Mouse (Mus musculus): ENCODE results near the gene Polr2i. TPM values are rescaled to one million over a fixed set of nuclear protein-coding genes. Genes with fewer than 3 reads are reported as not detected.
"Not testable (repeated sequence)": the region's sequence is repeated elsewhere in the genome, so short reads cannot be mapped to it uniquely, and the experiment has no call there.

Gene Polr2i
- polyA plus RNA-seq (2014; fragmentation: Nextera tagmentation; extraction: Ambion mirVana): 126 and 145 TPM in 2 replicates

DNA sequence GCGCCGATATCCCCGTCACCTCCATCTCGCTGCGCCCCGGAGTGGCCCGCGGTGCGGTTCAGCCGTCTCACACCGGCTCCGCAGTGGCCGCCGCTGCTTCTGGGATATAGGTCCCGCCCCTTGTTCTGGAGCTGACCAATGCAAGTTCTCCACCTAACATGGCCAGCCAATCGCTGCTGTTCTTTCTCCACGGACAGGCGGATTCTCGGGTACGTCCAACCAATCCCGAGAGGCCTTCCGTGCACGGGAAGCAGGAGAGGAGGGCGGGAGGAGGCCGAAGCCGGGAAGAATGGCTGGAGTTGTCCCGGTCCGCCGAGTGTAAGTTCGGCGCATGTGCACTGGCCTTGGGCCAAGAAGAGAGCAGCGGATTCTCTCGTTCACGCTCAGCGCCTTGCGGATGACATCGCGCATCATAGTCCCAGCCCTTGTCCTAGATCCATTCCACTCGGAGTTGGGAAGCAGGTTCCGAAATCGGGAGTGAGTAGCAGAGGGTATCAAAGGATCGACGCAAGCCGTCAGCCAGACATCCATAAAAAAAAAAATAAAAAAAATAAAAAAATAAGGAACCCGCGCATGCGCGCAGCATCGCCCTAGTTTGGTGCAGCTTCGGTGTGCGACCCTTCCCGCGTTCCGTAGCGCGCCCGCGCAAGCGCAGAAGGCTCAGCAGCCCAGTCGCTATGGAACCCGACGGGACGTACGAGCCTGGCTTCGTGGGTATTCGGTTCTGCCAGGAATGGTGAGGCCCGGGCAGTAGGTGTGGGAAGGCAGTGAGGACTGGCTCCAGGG lies at the start of gene Polr2i, which contains the start of gene Tbcb:
Gene Polr2i (plus strand): TSS at position 280 of the 786 bp plus-strand sequence.
Gene Tbcb (minus strand): TSS at position 604 of the 786 bp plus-strand sequence.
- peak; percentile 93 for ATAC-seq (ENCODE audit: insufficient number of reproducible peaks, insufficient read depth, low FRiP score, low read depth)
- H3K4me3 ChIP-seq (ENCODE audit: control insufficient read depth in 1 of 2, insufficient read depth in 1 of 2, low read depth in 1 of 2, low read length in 2 of 2): peak within 1 kb of the TSS; percentile 79 to 86
- H3K36me3 ChIP-seq (ENCODE audit: control insufficient read depth, insufficient read depth, low read length): peaks cover 48% of the 10 kb centered on the region
- no peaks in the 10 kb centered on the region for H3K9me3 ChIP-seq (ENCODE audit: control insufficient read depth, low read length)
- peak within 1 kb of the TSS; percentile 92 for H3K4me2 ChIP-seq (ENCODE audit: low read length)
- under 1% methylated on average over 67 of the region's 67 CpGs for WGBS
- peak within 1 kb of the TSS; percentile 91 to 96 for H3K27ac ChIP-seq (replicated peaks in 1 of 2; ENCODE audit: control insufficient read depth in 1 of 2, insufficient read depth in 1 of 2, low read depth in 2 of 2, low read length in 2 of 2)
- peak within 1 kb of the TSS; percentile 88 for H3K9ac ChIP-seq (ENCODE audit: low read length)
- peaks cover 3 to 10% of the 10 kb centered on the region in 2 experiments; a peak in 3 of 4 replicates for H3K4me1 ChIP-seq (ENCODE audit: control insufficient read depth in 2 of 2, insufficient read depth in 2 of 2, low read length in 2 of 2)
- no peaks in the 10 kb centered on the region for H3K27me3 ChIP-seq (ENCODE audit: control insufficient read depth, insufficient read depth, low read length)

- not testable (repeated sequence) for H3K4me1 ChIP-seq (ENCODE audit: control insufficient read depth in 2 of 2, insufficient read depth in 2 of 2, low read length in 2 of 2); H3K9ac ChIP-seq (ENCODE audit: low read length); H3K27ac ChIP-seq (replicated peaks in 1 of 2; ENCODE audit: control insufficient read depth in 1 of 2, insufficient read depth in 1 of 2, low read depth in 2 of 2, low read length in 2 of 2); H3K4me3 ChIP-seq (ENCODE audit: control insufficient read depth in 1 of 2, insufficient read depth in 1 of 2, low read depth in 1 of 2, low read length in 2 of 2); H3K27me3 ChIP-seq (ENCODE audit: control insufficient read depth, insufficient read depth, low read length); ATAC-seq (ENCODE audit: insufficient number of reproducible peaks, insufficient read depth, low FRiP score, low read depth); H3K9me3 ChIP-seq (ENCODE audit: control insufficient read depth, low read length)
- H3K36me3 ChIP-seq (ENCODE audit: control insufficient read depth, insufficient read depth, low read length): peaks cover 40% of the 10 kb centered on the region
- peak overlapping the region; percentile 63; the same call in 1 of the 2 replicates for H3K4me2 ChIP-seq (ENCODE audit: low read length)
- 67% methylated on average over 6 of the region's 7 CpGs for WGBS
These were observed 48.6 kb upstream of the Polr2i start for GRCm38 (mm10) chr7:30183189-30183588.

GRCm38 (mm10) chr7:30183879-30184289 lies 47.9 kb upstream of the Polr2i start, which contains the start of gene Cox7a1:
Cox7a1 (plus strand) TSS chr7:30184144.
- 1% methylated on average over 11 of the region's 11 CpGs for WGBS
- Histone ChIP-seq H3K27me3 (ENCODE audit: control insufficient read depth, insufficient read depth, low read length) (no peaks in the 10 kb centered on the region), H3K4me3 (ENCODE audit: control insufficient read depth in 1 of 2, insufficient read depth in 1 of 2, low read depth in 1 of 2, low read length in 2 of 2) (peak within 1 kb of the TSS; percentile 44 to 62), H3K9me3 (ENCODE audit: control insufficient read depth, low read length) (no peaks in the 10 kb centered on the region), H3K27ac (replicated peaks in 1 of 2; ENCODE audit: control insufficient read depth in 1 of 2, insufficient read depth in 1 of 2, low read depth in 2 of 2, low read length in 2 of 2) (peak within 1 kb of the TSS; percentile 58 to 61; a peak in 3 of 4 replicates), H3K4me1 (ENCODE audit: control insufficient read depth in 2 of 2, insufficient read depth in 2 of 2, low read length in 2 of 2) (peaks cover 4 to 9% of the 10 kb centered on the region in 2 experiments), H3K9ac (ENCODE audit: low read length) (peak within 1 kb of the TSS; percentile 74), H3K4me2 (ENCODE audit: low read length) (peak within 1 kb of the TSS; percentile 63), H3K36me3 (ENCODE audit: control insufficient read depth, insufficient read depth, low read length) (peaks cover 40% of the 10 kb centered on the region)
- peak; percentile 79 for ATAC-seq (ENCODE audit: insufficient number of reproducible peaks, insufficient read depth, low FRiP score, low read depth)

DNA sequence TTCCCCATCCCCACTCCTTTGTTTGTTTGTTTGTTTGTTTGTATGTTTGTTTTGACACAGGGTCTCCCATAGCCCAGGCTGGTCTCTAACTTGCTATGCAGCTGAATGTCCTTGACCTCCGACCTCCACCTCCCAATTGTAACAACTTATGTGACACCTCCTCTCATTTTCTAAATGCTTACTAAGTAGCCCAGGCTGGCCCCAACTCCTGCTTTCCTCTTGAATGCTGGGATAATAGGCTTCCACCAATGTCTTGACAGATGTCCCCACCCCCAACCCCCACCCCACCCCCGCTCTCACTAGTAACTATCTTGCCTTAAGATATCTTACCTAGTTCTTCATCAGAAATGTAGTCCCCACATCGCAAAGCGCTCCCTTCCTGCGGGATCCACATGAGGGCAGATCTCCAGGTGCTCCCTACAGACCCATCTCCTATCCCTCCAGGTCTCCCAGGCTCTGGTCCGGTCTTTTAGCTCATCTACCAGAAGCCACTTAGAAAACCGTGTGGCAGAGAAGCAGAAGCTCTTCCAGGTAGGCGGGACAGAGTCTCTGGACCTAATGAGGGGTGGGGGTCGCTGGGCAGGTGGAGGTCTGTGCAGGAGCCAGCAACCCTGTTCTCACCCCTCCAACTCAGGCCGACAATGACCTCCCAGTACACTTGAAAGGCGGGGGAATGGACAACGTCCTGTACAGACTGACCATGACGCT lies 47.0 kb upstream of the Polr2i start:
- no peak for ATAC-seq (ENCODE audit: insufficient number of reproducible peaks, insufficient read depth, low FRiP score, low read depth)
- H3K9me3 ChIP-seq (ENCODE audit: control insufficient read depth, low read length): no peaks in the 10 kb centered on the region
- H3K4me3 ChIP-seq (ENCODE audit: control insufficient read depth in 1 of 2, insufficient read depth in 1 of 2, low read depth in 1 of 2, low read length in 2 of 2): peak overlapping the region; percentile 44 to 62
- H3K36me3 ChIP-seq (ENCODE audit: control insufficient read depth, insufficient read depth, low read length): peaks cover 47% of the 10 kb centered on the region
- H3K9ac ChIP-seq (ENCODE audit: low read length): peak overlapping the region; percentile 74
- peak overlapping the region; percentile 58 to 61; a peak in 2 of 4 replicates for H3K27ac ChIP-seq (replicated peaks in 1 of 2; ENCODE audit: control insufficient read depth in 1 of 2, insufficient read depth in 1 of 2, low read depth in 2 of 2, low read length in 2 of 2)
- H3K27me3 ChIP-seq (ENCODE audit: control insufficient read depth, insufficient read depth, low read length): no peaks in the 10 kb centered on the region
- WGBS: 57% methylated on average over 13 of the region's 13 CpGs
- peaks cover 4 to 9% of the 10 kb centered on the region in 2 experiments for H3K4me1 ChIP-seq (ENCODE audit: control insufficient read depth in 2 of 2, insufficient read depth in 2 of 2, low read length in 2 of 2)
- H3K4me2 ChIP-seq (ENCODE audit: low read length): peak overlapping the region; percentile 63

DNA sequence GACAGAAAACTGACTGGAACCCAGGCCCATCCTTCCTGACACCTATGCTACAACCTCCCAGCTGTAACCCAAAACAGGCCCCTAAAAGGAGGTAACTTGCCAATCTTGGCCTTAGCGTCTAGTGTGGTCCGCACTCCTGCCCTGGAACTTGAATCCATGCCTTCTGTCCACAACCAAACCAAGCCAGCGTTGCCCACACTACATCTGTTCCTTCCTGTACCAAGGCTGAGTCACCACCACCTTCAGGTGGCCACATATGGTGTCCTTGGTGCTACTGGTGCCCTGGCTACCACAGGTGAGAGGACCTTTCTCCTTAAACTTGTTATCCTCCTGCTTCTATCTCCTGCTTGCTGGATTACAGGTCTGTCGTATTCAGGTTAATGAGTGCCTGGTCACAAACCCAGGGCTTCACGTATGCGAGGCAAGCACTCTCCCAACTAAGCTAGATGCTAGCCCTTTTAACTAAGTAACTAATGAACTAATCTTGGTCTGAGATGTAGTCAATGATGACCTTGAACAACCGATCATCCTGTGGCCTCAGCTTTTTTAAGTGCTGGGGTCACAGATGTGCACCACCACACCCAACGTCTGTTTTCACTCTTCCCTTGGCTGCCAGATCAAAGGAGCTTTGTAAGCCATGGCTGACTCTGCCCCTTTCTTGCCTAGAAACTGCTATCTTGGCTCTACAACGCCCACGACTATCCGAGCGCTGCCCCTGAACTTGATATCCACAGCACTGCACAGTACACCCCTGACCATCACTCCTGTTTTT lies 43.2 kb upstream of the Polr2i start:
- Histone ChIP-seq H3K9me3 (ENCODE audit: control insufficient read depth, low read length) (no peaks in the 10 kb centered on the region), H3K4me1 (ENCODE audit: control insufficient read depth in 2 of 2, insufficient read depth in 2 of 2, low read length in 2 of 2) (peaks cover 10 to 18% of the 10 kb centered on the region in 2 experiments), H3K27me3 (ENCODE audit: control insufficient read depth, insufficient read depth, low read length) (no peaks in the 10 kb centered on the region), H3K4me2 (ENCODE audit: low read length) (no peak overlapping the region), H3K36me3 (ENCODE audit: control insufficient read depth, insufficient read depth, low read length) (peaks cover 77% of the 10 kb centered on the region), H3K9ac (ENCODE audit: low read length) (no peak overlapping the region), H3K27ac (replicated peaks in 1 of 2; ENCODE audit: control insufficient read depth in 1 of 2, insufficient read depth in 1 of 2, low read depth in 2 of 2, low read length in 2 of 2) (no peak overlapping the region), H3K4me3 (ENCODE audit: control insufficient read depth in 1 of 2, insufficient read depth in 1 of 2, low read depth in 1 of 2, low read length in 2 of 2) (no peak overlapping the region)
- 69% methylated on average over 12 of the region's 12 CpGs for WGBS
- no peak for ATAC-seq (ENCODE audit: insufficient number of reproducible peaks, insufficient read depth, low FRiP score, low read depth)

GRCm38 (mm10) chr7:30189116-30189491 lies 42.6 kb upstream of the Polr2i start:
- Histone ChIP-seq H3K27ac (replicated peaks in 1 of 2; ENCODE audit: control insufficient read depth in 1 of 2, insufficient read depth in 1 of 2, low read depth in 2 of 2, low read length in 2 of 2) (no peak overlapping the region), H3K36me3 (ENCODE audit: control insufficient read depth, insufficient read depth, low read length) (peaks cover 77% of the 10 kb centered on the region), H3K4me2 (ENCODE audit: low read length) (no peak overlapping the region), H3K9ac (ENCODE audit: low read length) (no peak overlapping the region), H3K4me1 (ENCODE audit: control insufficient read depth in 2 of 2, insufficient read depth in 2 of 2, low read length in 2 of 2) (peaks cover 9 to 19% of the 10 kb centered on the region in 2 experiments), H3K9me3 (ENCODE audit: control insufficient read depth, low read length) (no peaks in the 10 kb centered on the region), H3K27me3 (ENCODE audit: control insufficient read depth, insufficient read depth, low read length) (no peaks in the 10 kb centered on the region), H3K4me3 (ENCODE audit: control insufficient read depth in 1 of 2, insufficient read depth in 1 of 2, low read depth in 1 of 2, low read length in 2 of 2) (no peak overlapping the region)
- no peak for ATAC-seq (ENCODE audit: insufficient number of reproducible peaks, insufficient read depth, low FRiP score, low read depth)
- WGBS: 77% methylated on average over 4 of the region's 4 CpGs

DNA sequence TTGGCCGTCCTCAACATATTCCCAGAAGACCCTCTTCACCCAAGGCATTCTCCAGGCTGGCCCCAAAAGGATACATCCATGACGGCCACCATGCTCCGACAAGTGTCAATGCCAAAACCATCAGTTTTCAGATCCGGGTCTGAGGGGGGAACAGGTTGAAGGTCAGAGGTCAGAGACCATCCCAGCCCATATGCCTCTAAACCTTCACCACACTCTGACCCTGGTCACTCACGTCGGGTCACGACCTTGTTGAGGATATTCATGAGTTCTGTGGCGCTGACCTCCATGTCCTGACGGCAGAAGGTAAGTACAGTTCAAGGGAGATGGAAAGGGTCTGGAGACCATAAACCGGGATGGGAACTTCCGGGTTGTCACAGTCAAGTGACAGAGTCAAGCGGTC lies 39.7 kb upstream of the Polr2i start:
- Histone ChIP-seq H3K4me2 (ENCODE audit: low read length) (no peak overlapping the region), H3K4me3 (ENCODE audit: control insufficient read depth in 1 of 2, insufficient read depth in 1 of 2, low read depth in 1 of 2, low read length in 2 of 2) (no peak overlapping the region)

More for the DNA sequence above, 39.7 kb upstream of the Polr2i start:
- peaks cover 8 to 12% of the 10 kb centered on the region in 2 experiments for H3K4me1 ChIP-seq (ENCODE audit: control insufficient read depth in 2 of 2, insufficient read depth in 2 of 2, low read length in 2 of 2)
- H3K27me3 ChIP-seq (ENCODE audit: control insufficient read depth, insufficient read depth, low read length): no peaks in the 10 kb centered on the region
- WGBS: 88% methylated on average over 12 of the region's 12 CpGs
- ATAC-seq (ENCODE audit: insufficient number of reproducible peaks, insufficient read depth, low FRiP score, low read depth): no peak
- no peak overlapping the region for H3K9ac ChIP-seq (ENCODE audit: low read length)
- no peaks in the 10 kb centered on the region for H3K9me3 ChIP-seq (ENCODE audit: control insufficient read depth, low read length)
- no peak overlapping the region for H3K27ac ChIP-seq (replicated peaks in 1 of 2; ENCODE audit: control insufficient read depth in 1 of 2, insufficient read depth in 1 of 2, low read depth in 2 of 2, low read length in 2 of 2)
- peaks cover 57% of the 10 kb centered on the region for H3K36me3 ChIP-seq (ENCODE audit: control insufficient read depth, insufficient read depth, low read length)

Measured in heart, embryonic 14.5 days (tissue).